Mouse (Mus musculus): ENCODE results near the gene Mex3a. TPM values are rescaled to one million over a fixed set of nuclear protein-coding genes. Genes with fewer than 3 reads are reported as not detected.
A peak's percentile ranks its signal among the peaks of the same experiment; 100 is the strongest.

The Mex3a gene
- polyA plus RNA-seq, 1 experiment = 0.84 TPM

- Histone ChIP-seq H3K4me3 (replicated peaks; ENCODE audit: extremely low read depth, low read depth, low read length) (peak overlapping the region; percentile 55), H3K4me1 (ENCODE audit: control insufficient read depth, insufficient read depth, low read length) (peaks cover 7% of the 10 kb centered on the region; the same call in 1 of the 2 replicates)
- TF ChIP-seq CTCF (IDR thresholded peaks at IDR 0.05; ENCODE audit: insufficient read depth, low read length) = no peak
- TF ChIP-seq POLR2A (IDR thresholded peaks at IDR 0.05; ENCODE audit: borderline replicate concordance, extremely low read depth, low read depth, low read length) = no peak
- WGBS = 3% methylated on average over 39 of the region's 40 CpGs
- DNase-seq = no peak
Measured at GRCm38 (mm10) chr3:88532689-88533511, 705 bp downstream of the Mex3a start.

- no peak for DNase-seq
- TF ChIP-seq CTCF (IDR thresholded peaks at IDR 0.05; ENCODE audit: insufficient read depth, low read length) (no peak), POLR2A (IDR thresholded peaks at IDR 0.05; ENCODE audit: borderline replicate concordance, extremely low read depth, low read depth, low read length) (no peak)
- H3K4me1 ChIP-seq (ENCODE audit: control insufficient read depth, insufficient read depth, low read length) = peaks cover 7% of the 10 kb centered on the region; the same call in 1 of the 2 replicates
- 12% methylated on average over 5 of the region's 5 CpGs for WGBS
- H3K4me3 ChIP-seq (replicated peaks; ENCODE audit: extremely low read depth, low read depth, low read length) = no peak overlapping the region
Measured at GRCm38 (mm10) chr3:88533706-88534105, 1.5 kb downstream of the Mex3a start.

- no peak for DNase-seq
- no peak for TF ChIP-seq CTCF (IDR thresholded peaks at IDR 0.05; ENCODE audit: insufficient read depth, low read length)
- no peak for TF ChIP-seq POLR2A (IDR thresholded peaks at IDR 0.05; ENCODE audit: borderline replicate concordance, extremely low read depth, low read depth, low read length)
- Histone ChIP-seq H3K4me3 (replicated peaks; ENCODE audit: extremely low read depth, low read depth, low read length) (no peak overlapping the region), H3K4me1 (ENCODE audit: control insufficient read depth, insufficient read depth, low read length) (peaks cover 7% of the 10 kb centered on the region; the same call in 1 of the 2 replicates)
- 76% methylated on average over 3 of the region's 3 CpGs for WGBS
Measured at GRCm38 (mm10) chr3:88535005-88535404, 2.8 kb downstream of the Mex3a start.

- H3K4me3 ChIP-seq (replicated peaks; ENCODE audit: extremely low read depth, low read depth, low read length) = no peak overlapping the region
- 90% methylated on average over 4 of the region's 4 CpGs for WGBS
- DNase-seq = no peak
Measured at GRCm38 (mm10) chr3:88535527-88535926, 3.3 kb downstream of the Mex3a start.

GRCm38 (mm10) chr3:88536103-88536930 is 4.1 kb downstream of the Mex3a start:
- H3K4me3 ChIP-seq (replicated peaks; ENCODE audit: extremely low read depth, low read depth, low read length) = peak overlapping the region; percentile 72
- TF ChIP-seq CTCF (IDR thresholded peaks at IDR 0.05; ENCODE audit: insufficient read depth, low read length) = no peak
- TF ChIP-seq POLR2A (IDR thresholded peaks at IDR 0.05; ENCODE audit: borderline replicate concordance, extremely low read depth, low read depth, low read length) = peak; percentile 90
- peak; percentile 84 for DNase-seq
- H3K4me1 ChIP-seq (ENCODE audit: control insufficient read depth, insufficient read depth, low read length) = peaks cover 7% of the 10 kb centered on the region; the same call in 1 of the 2 replicates
- whole genome bisulfite sequencing = 17% methylated on average over 64 of the region's 64 CpGs

More at GRCm38 (mm10) chr3:88535527-88535926, 3.3 kb downstream of the Mex3a start:
- TF ChIP-seq CTCF (IDR thresholded peaks at IDR 0.05; ENCODE audit: insufficient read depth, low read length) = no peak
- no peak for TF ChIP-seq POLR2A (IDR thresholded peaks at IDR 0.05; ENCODE audit: borderline replicate concordance, extremely low read depth, low read depth, low read length)
- peaks cover 7% of the 10 kb centered on the region; the same call in 1 of the 2 replicates for H3K4me1 ChIP-seq (ENCODE audit: control insufficient read depth, insufficient read depth, low read length)

GRCm38 (mm10) chr3:88537146-88537545 is 5.0 kb downstream of the Mex3a start:
- Histone ChIP-seq H3K4me1 (ENCODE audit: control insufficient read depth, insufficient read depth, low read length) (peaks cover 7% of the 10 kb centered on the region; the same call in 1 of the 2 replicates), H3K4me3 (replicated peaks; ENCODE audit: extremely low read depth, low read depth, low read length) (peak overlapping the region; percentile 72)
- no peak for TF ChIP-seq POLR2A (IDR thresholded peaks at IDR 0.05; ENCODE audit: borderline replicate concordance, extremely low read depth, low read depth, low read length)
- DNase-seq = no peak
- WGBS = 72% methylated on average over 6 of the region's 6 CpGs

- Histone ChIP-seq H3K4me3 (replicated peaks; ENCODE audit: extremely low read depth, low read depth, low read length) (no peak overlapping the region), H3K4me1 (ENCODE audit: control insufficient read depth, insufficient read depth, low read length) (peaks cover 4% of the 10 kb centered on the region; the same call in 1 of the 2 replicates)
- no peak for TF ChIP-seq CTCF (IDR thresholded peaks at IDR 0.05; ENCODE audit: insufficient read depth, low read length)
- TF ChIP-seq POLR2A (IDR thresholded peaks at IDR 0.05; ENCODE audit: borderline replicate concordance, extremely low read depth, low read depth, low read length) = no peak
- no peak for DNase-seq
- WGBS = 75% methylated on average over 9 of the region's 9 CpGs
Measured at GRCm38 (mm10) chr3:88538271-88539145, 6.3 kb downstream of the Mex3a start.

GRCm38 (mm10) chr3:88539397-88539796 is 7.2 kb downstream of the Mex3a start:
- Histone ChIP-seq H3K4me1 (ENCODE audit: control insufficient read depth, insufficient read depth, low read length) (peaks cover 4% of the 10 kb centered on the region; the same call in 1 of the 2 replicates), H3K4me3 (replicated peaks; ENCODE audit: extremely low read depth, low read depth, low read length) (no peak overlapping the region)
- 39% methylated on average over 3 of the region's 3 CpGs for WGBS
- TF ChIP-seq CTCF (IDR thresholded peaks at IDR 0.05; ENCODE audit: insufficient read depth, low read length) (no peak), POLR2A (IDR thresholded peaks at IDR 0.05; ENCODE audit: borderline replicate concordance, extremely low read depth, low read depth, low read length) (no peak)
- DNase-seq = no peak

Data from lung, adult 2 months (tissue).